Mouse (Mus musculus): ENCODE data around the gene Gm9837.

Gm9837 gene

DNA sequence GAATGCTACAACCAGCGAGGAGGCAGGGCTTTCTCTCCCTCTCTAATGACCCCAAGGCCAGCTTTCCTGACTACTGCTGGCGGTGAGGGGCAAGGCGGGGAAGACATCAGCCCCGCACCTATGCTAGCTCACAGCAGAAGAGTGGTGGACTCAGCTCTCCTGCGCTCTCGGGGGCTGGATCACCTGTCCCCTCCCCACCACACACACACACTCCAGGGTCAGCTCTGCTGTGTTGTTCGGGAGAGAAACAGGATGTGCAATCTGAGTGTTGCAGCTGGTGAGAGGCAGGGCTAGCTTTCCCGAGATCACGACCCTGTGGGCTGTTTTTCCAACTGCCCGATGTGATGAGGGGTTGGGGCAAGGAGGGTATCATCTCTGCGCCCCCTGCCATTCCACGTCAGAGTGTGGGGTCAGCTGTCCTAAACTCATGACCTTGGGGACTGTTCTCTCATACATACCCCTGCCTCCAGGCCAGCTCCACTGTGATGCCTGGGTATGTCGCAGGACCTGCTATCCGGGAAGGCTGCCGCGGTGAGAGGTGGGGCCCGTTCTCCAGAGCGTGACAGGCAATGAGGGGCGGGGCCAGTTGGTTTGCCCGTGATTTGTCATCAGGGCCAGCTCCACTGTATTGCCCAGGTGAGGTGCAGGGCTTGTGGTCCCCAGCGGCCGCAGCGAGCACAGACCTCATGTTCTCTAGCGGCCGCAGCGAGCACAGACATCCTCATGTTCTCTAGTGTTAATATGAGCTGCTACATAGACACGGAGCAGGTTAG lies 16.7 kb upstream of the Gm9837 start:
- no peak for DNase-seq (ENCODE audit: low read depth, low spot score)

DNA sequence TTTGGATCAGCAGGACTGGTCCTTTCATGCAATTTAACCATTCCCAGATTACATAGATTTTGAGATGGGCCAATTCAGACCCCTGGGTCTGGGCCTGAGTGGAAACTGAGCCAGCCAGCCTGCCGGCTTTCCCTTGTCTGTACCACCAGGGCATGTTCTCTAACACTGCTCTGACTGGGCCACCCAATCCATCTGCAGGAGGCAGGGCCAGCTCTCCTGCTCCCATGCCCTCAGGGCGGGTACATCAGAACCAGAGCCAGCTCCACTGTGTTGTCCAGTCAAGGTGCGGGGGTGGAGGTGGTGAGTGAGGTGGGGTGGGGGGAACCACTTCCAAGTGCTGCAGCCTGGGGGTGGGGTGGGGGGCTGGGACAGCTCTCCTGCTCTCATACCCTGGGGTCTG lies 16.1 kb upstream of the Gm9837 start:
- no peak for DNase-seq (ENCODE audit: low read depth, low spot score)

- DNase-seq (ENCODE audit: low read depth, low spot score) = no peak
Observed at GRCm38 (mm10) chr11:53485719-53486118, 15.4 kb upstream of the Gm9837 start.

DNA sequence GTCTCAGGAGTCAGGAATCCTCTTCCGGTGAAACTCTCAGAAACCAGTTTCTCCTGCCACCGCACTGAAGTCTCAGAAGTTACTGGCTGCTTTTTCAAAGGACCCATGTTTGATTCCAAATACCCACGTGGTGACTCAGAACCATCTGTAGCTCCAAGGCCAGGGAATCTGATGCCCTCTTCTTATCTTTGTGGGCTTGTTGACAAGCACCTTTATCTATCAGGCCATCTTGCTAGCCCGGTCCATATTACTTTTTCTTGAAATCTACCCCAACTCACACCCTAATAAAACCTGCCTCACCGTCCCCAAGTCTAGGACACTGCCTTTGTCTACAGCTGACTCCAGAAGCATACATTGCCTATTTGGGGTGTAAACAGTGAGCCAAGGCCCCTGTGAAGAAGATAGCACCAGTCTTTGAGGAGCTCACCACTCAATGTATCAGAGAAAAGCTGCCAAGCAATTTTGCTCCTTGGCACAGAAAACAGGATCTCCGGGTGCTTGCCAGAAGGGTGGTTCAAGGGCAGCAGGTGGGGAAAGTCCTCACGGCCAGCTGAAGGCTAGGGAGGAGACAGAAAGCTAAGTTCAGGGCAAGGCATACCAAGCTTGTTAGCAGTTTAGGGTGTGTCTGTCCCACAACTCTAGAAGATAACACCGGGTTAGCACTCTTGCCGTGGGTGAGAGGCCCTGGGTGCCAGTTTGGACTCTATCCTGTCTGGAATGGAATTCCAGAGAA lies 13.0 kb upstream of the Gm9837 start:
- DNase-seq (ENCODE audit: low read depth, low spot score) = no peak

DNA sequence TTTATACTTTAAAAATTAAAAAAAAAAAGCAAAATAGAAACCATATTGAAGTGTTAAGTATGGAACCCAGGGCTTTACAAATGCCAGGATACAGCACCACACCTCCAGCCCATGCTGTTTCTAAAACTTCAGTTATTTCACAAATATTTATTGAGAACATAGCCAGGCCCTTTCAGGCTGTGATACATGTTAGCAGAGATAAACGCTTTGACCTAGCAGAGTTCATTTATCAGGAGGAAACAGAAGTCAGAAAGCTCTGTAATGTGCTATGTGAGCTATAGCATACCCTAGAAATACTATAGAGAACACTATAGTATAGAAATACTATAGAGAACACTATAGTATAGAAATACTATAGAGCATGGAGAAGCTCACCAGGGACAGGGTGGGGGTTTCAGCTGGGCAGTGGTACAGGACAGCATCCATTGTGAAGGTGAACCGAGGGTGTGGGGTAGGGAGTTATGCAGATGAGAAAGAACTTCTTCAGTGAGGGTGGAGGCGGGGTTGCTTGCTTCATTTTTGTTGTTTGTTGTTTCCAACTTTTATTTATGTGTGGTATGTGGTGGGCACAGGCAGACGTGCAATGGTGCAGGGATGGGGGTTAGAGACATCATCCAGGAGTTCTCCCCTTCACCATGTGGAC lies 10.9 kb upstream of the Gm9837 start:
- DNase-seq (ENCODE audit: low read depth, low spot score) = no peak

DNA sequence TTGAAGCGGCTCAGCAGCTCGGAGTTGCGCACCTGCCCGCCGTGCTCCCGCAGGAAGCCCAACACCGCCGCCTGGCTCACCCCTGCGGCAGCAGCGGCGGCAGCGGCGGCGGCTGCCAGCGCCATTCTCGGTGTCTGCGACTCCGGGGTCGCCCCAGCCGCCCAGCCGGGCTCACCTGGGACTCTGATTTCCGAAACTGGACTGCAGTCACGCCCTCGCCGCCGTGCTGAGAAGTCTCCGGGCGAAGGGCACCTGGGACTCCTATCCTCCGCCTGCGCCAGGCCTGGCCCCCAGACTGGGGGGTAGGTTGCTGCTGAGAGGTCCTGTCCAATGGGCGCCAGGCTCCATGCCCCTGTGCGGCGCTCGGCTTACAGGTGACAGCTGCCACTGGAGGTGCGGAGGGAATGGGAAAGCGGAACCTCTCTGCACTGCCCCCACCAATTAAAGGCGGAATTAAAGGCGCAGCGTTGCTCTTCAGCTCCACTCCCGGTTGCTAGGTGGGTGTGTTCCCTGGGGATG lies 9.6 kb upstream of the Gm9837 start, which contains the start of the genes Gm9945 and Sowaha:
Gm9945 (plus strand) TSS at position 384 of the 519 bp plus-strand sequence.
Sowaha (minus strand) TSS at position 492 of the 519 bp plus-strand sequence.
- no peak for DNase-seq (ENCODE audit: low read depth, low spot score)

DNA sequence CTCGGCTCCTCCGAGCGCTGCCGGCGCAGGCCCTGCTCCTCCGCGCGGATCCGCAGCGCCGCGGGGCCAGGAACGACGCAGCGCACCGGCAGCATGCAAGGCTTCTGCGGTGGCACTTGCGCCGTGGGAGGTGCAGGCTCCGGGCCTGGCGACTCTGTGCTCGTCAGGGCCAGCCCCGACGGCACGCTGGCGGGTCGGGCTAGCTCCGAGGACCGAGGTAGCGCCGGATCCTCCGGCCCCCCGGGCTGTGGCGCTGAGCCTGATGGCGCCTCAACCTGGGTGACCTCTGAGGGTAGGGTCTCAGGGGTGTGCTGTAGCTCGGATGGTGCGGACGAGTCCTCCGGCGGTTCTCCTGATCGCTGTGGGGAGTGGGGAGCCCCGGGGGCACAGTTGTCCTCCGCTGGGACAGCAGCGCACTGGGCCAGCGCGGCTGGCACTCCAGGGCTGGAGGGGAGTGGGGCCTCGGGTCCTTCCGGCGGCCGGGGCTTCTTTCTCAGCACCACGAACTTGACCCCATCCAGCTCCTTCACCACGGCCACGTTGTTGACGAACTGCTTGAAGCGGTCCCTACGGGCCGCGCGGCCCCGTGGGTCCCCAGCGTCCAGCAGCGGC lies 9.0 kb upstream of the Gm9837 start:
- DNase-seq (ENCODE audit: low read depth, low spot score) = no peak

- DNase-seq (ENCODE audit: low read depth, low spot score) = no peak
Observed at GRCm38 (mm10) chr11:53478383-53479170, 8.3 kb upstream of the Gm9837 start.

DNA sequence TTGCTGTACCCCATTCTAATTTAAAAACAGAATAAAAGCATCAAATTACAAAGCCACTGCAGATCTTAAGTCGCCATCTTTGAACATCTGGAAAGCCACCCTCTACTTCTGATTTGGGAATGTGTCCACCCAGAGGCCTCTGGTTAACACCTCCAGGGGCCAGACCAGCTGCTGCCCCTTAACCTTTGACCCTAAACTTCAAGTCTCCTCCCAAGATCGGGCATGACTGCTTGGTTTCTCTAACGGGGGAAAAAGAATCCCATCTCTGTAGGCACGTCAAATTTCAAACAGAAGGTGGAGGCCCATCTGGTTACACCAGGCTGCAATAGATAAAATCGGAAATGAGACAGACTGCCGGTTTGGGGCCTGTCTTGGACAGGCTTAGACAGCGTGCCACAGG lies 7.6 kb upstream of the Gm9837 start:
- no peak for DNase-seq (ENCODE audit: low read depth, low spot score)

DNA sequence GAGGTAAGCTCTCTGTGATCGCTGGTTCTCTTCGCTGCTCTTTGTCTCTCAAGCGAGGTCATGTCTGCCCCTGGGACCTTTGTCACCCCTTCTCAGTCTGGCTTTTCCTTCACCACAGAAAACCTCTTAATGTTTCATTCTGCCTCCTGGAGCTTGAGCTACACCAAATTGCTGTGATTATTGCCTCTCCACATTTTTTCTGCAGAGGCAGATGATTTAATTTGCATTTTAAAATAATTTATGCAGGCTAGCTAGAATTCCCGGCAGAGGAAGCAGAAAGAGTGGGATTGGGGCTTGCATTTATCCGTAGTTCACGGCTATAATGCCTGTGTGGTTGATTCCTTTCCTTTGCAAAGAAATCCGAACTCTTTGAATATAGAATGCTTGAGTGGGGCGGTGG lies 5.3 kb upstream of the Gm9837 start:
- no peak for DNase-seq (ENCODE audit: low read depth, low spot score)

- no peak for DNase-seq (ENCODE audit: low read depth, low spot score)
Observed at GRCm38 (mm10) chr11:53472709-53473108, 2.4 kb upstream of the Gm9837 start.

DNA sequence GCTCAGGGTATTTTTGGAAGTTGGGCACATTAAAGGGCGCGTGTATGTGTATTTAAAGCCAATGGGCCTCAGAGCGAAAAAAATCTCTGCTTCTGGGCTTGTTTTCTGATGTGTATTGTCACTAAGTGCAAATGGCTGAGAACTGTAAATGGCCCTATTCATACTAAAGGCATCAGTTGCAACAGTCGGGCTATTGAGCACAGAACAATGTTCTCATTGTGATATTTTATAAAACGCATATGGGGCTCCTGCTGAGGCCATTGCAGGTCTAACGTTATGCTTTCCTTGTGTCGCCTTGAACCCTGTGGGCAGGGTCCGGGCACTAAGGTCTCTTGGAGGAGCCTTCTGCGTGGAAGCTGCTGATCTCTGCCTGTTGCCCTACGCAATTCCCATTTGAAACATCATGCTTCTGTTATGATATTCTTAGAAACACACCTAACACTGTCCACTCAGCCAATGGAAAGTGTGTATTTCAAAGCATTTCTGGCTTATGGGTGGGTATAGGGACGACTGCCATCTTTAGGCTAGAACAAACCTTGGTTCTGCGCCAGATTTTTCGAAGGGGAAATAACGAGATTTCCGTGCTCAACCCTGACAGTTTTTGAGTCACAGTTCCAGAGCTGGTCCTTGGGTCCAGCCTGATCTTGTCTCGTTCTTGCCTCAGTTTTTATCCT lies 848 bp downstream of the Gm9837 start:
- no peak for DNase-seq (ENCODE audit: low read depth, low spot score)

DNA sequence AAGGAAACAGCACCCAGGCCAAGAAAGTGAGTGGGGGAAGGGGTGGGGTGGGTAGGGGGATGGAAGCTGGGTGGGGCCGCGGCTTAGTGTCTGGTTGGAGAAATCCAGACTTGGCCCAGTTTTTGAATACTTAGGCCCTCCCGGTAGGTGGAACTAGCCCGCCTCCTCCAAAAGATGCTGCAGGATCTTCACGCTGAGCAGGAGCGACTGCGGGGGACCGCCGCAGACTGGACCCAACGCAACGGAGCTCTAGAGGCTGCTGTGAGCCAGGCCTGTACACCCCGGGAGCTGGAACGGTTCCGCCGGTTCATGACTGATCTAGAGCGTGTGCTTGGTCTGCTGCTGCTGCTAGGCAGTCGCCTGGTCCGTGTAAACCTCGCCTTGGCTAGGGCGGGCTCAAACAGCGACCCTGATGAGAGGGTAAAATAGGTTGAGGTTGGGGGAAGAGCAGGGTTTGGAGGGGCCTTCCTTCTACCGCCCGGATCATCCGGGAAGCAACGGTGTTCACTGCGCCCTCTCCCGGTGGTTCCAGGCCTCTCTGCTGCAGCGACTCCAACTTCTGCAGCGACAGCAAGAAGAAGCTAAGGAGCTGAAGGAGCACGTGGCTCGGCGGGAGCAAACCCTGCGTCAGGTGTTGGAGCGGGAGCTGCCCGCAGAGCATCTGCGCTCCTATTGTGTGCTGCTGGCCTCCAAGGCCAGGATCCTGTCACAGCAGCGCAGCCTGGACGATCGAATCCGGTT lies 3.9 kb downstream of the Gm9837 start:
- DNase-seq (ENCODE audit: low read depth, low spot score) = peak; percentile 83

GRCm38 (mm10) chr11:53463551-53464424 lies 6.5 kb downstream of the Gm9837 start:
- no peak for DNase-seq (ENCODE audit: low read depth, low spot score)

DNA sequence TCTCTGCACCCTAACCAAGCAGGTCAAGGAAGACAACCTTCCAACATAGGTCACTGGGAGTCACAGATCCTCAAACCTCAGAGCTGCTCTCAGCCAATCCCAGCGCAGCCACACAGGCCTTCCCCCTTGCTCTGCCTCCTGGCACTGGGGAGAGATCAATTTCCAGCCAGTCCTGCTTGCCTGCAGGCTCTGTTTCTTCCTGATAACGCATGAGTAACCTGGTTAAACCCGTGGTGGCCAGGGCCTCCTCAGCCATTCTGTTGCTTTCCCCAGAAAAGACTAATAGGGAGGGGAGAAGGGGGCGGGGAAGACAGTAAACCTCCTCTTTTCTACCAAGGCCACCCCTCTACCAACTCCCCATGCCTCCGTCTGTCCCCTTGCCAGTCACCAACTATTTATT lies 8.6 kb downstream of the Gm9837 start:
- no peak for DNase-seq (ENCODE audit: low read depth, low spot score)

- DNase-seq (ENCODE audit: low read depth, low spot score) = no peak
Observed at GRCm38 (mm10) chr11:53460192-53460591, 10.1 kb downstream of the Gm9837 start.

- no peak for DNase-seq (ENCODE audit: low read depth, low spot score)
Observed at GRCm38 (mm10) chr11:53458996-53459395, 11.3 kb downstream of the Gm9837 start.

DNA sequence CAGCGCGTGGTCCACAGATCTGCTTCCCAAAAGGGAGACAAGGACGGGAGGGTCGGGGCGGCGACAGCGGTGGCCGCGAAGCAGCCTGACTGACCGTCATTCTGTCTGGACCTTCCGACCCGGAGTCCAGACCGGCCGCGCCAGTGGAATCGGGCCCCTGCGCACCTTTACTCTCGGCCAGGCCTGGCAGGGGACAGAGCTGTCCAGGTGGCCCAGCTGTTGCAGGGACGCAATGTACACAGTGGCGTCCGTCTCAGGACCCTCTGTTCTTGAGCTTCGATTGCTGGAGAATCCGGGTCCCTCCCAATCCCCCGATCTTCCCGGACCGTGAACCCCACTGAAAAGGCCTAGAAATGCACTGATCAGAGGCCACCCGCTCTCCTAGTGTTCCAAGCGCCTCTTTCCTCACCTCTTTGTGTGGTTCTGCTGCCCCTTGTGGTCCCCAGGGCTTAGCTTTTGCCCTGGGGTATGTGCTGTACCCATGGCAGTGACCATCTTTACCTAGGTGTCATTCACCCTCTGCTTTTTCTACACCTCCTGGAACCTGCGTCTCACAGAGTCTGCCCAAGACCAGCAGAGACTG lies 12.8 kb downstream of the Gm9837 start:
- no peak for DNase-seq (ENCODE audit: low read depth, low spot score)
